Mouse (Mus musculus): ENCODE measurements at regions not wholly inside any gene's neighbourhood (a gene's known extent, or its start where the extent isn't known, plus 50 kb on each side); places are given as distances from the start of the nearest gene placed in this dataset.

GRCm38 (mm10) chr6:13297110-13297509 lies 72.3 kb upstream of the Vwde start:
- no peak for DNase-seq (ENCODE audit: extremely low read depth)
- no peaks in the 10 kb centered on the region for H3K9me3 ChIP-seq (replicated peaks; ENCODE audit: low read length)
- no peaks in the 10 kb centered on the region for H3K27me3 ChIP-seq (replicated peaks)
- H3K79me2 ChIP-seq (replicated peaks; ENCODE audit: control insufficient read depth, extremely low read depth, insufficient read depth, poor library complexity, severe bottlenecking): no peaks in the 10 kb centered on the region
- H3K36me3 ChIP-seq (replicated peaks in 1 of 2; ENCODE audit: control insufficient read depth in 1 of 2, insufficient read depth in 1 of 2, low read length in 1 of 2): no peaks in the 10 kb centered on the region
- no peak overlapping the region for H3K4me3 ChIP-seq (replicated peaks in 1 of 3; ENCODE audit: low read depth in 2 of 3, low read length in 2 of 3, poor library complexity in 1 of 3)
- no peak overlapping the region for H3K4me2 ChIP-seq (ENCODE audit: insufficient read depth, low read depth, poor library complexity, severe bottlenecking)
- TF ChIP-seq ETS1 (conservative IDR thresholded peaks at IDR 0.05; ENCODE audit: low read depth, low read length) (no peak), JUN (IDR thresholded peaks at IDR 0.05; ENCODE audit: insufficient read depth, low read depth, low read length) (no peak), CTCF (conservative IDR thresholded peaks at IDR 0.05 in 1 of 2, IDR thresholded peaks at IDR 0.05 in 1 of 2; ENCODE audit: low read depth in 2 of 2, low read length in 2 of 2) (no peak), BHLHE40 (IDR thresholded peaks at IDR 0.05; ENCODE audit: low read depth, low read length) (no peak), POLR2A (IDR thresholded peaks at IDR 0.05; ENCODE audit: low read depth, low read length) (no peak), MEF2A (IDR thresholded peaks at IDR 0.05; ENCODE audit: borderline replicate concordance, low read depth, low read length) (no peak), HCFC1 (IDR thresholded peaks at IDR 0.05; ENCODE audit: low read depth, low read length) (no peak), USF2 (conservative IDR thresholded peaks at IDR 0.05; ENCODE audit: low read depth, low read length) (no peak), ZMIZ1 (IDR thresholded peaks at IDR 0.05; ENCODE audit: low read depth, low read length) (no peak), SMC3 (IDR thresholded peaks at IDR 0.05; ENCODE audit: low read depth, low read length) (no peak), MAFK (IDR thresholded peaks at IDR 0.05; ENCODE audit: insufficient replicate concordance, low read length) (no peak), KAT2A (IDR thresholded peaks at IDR 0.05; ENCODE audit: insufficient replicate concordance, low read length) (no peak), ZKSCAN1 (IDR thresholded peaks at IDR 0.05; ENCODE audit: borderline replicate concordance, low read depth, low read length) (no peak), TBP (conservative IDR thresholded peaks at IDR 0.05; ENCODE audit: low read depth, low read length) (no peak), ZNF384 (IDR thresholded peaks at IDR 0.05; ENCODE audit: low read depth, low read length) (no peak), E2F4 (IDR thresholded peaks at IDR 0.05; ENCODE audit: insufficient replicate concordance, low read depth, low read length) (no peak)
- H3K4me1 ChIP-seq (ENCODE audit: control insufficient read depth in 1 of 2, insufficient read depth in 2 of 2): no peaks in the 10 kb centered on the region
- in situ Hi-C loops (cut with MboI; ENCODE audit: low pct_ligation_motif_present, low pct_unique_long_range_greater_than_20kb, low sequenced_read_pairs) (no loop called here), dilution Hi-C loops (cut with MboI; ENCODE audit: extremely low pct_ligation_motif_present, extremely low pct_unique_long_range_greater_than_20kb, low sequenced_read_pairs) (no loop called here)
- no peak overlapping the region for H3K9ac ChIP-seq (ENCODE audit: insufficient read depth, low read depth)
- H3K27ac ChIP-seq (ENCODE audit: insufficient read depth, low read depth): no peak overlapping the region

GRCm38 (mm10) chr6:13296041-13296440 lies 71.3 kb upstream of the Vwde start:
- Histone ChIP-seq H3K9ac (ENCODE audit: insufficient read depth, low read depth) (no peak overlapping the region), H3K9me3 (replicated peaks; ENCODE audit: low read length) (no peaks in the 10 kb centered on the region), H3K79me2 (replicated peaks; ENCODE audit: control insufficient read depth, extremely low read depth, insufficient read depth, poor library complexity, severe bottlenecking) (no peaks in the 10 kb centered on the region), H3K27me3 (replicated peaks) (no peaks in the 10 kb centered on the region), H3K4me1 (ENCODE audit: control insufficient read depth in 1 of 2, insufficient read depth in 2 of 2) (no peaks in the 10 kb centered on the region), H3K27ac (ENCODE audit: insufficient read depth, low read depth) (no peak overlapping the region), H3K4me3 (replicated peaks in 1 of 3; ENCODE audit: low read depth in 2 of 3, low read length in 2 of 3, poor library complexity in 1 of 3) (no peak overlapping the region), H3K4me2 (ENCODE audit: insufficient read depth, low read depth, poor library complexity, severe bottlenecking) (no peak overlapping the region), H3K36me3 (replicated peaks in 1 of 2; ENCODE audit: control insufficient read depth in 1 of 2, insufficient read depth in 1 of 2, low read length in 1 of 2) (no peaks in the 10 kb centered on the region)
- TF ChIP-seq E2F4 (IDR thresholded peaks at IDR 0.05; ENCODE audit: insufficient replicate concordance, low read depth, low read length): no peak
- TF ChIP-seq JUN (IDR thresholded peaks at IDR 0.05; ENCODE audit: insufficient read depth, low read depth, low read length): no peak
- no peak for TF ChIP-seq GABPA (IDR thresholded peaks at IDR 0.05; ENCODE audit: insufficient replicate concordance, low read depth, low read length)
- no peak for TF ChIP-seq KAT2A (IDR thresholded peaks at IDR 0.05; ENCODE audit: insufficient replicate concordance, low read length)
- TF ChIP-seq PAX5 (IDR thresholded peaks at IDR 0.05; ENCODE audit: low read length): no peak
- TF ChIP-seq JUND (conservative IDR thresholded peaks at IDR 0.05; ENCODE audit: low read depth, low read length): no peak
- TF ChIP-seq POLR2AphosphoS2 (IDR thresholded peaks at IDR 0.05; ENCODE audit: low read depth, low read length): no peak
- no peak for TF ChIP-seq ZNF384 (IDR thresholded peaks at IDR 0.05; ENCODE audit: low read depth, low read length)
- TF ChIP-seq SMC3 (IDR thresholded peaks at IDR 0.05; ENCODE audit: low read depth, low read length): no peak
- no peak for TF ChIP-seq HCFC1 (IDR thresholded peaks at IDR 0.05; ENCODE audit: low read depth, low read length)
- dilution Hi-C loops (cut with MboI; ENCODE audit: extremely low pct_ligation_motif_present, extremely low pct_unique_long_range_greater_than_20kb, low sequenced_read_pairs): no loop called here
- no peak for DNase-seq (ENCODE audit: extremely low read depth)
- in situ Hi-C loops (cut with MboI; ENCODE audit: low pct_ligation_motif_present, low pct_unique_long_range_greater_than_20kb, low sequenced_read_pairs): no loop called here

All from CH12.LX (cell line).